ENCODE assay signal across 18 mouse cellular contexts in genomic region chr16:35004756-35005155, GRCm38 (mm10).
"Had no signal": no experiment of that assay in that cellular context is flagged by ENCODE, and none has a peak within 500 bp of the region (broad histone marks: within the 10 kb centered on the region; RNA-seq: fewer than 3 reads in every experiment).

No protein-coding gene starts in this region.

- H3K4me3 ChIP-seq: midbrain, embryonic 10.5 days; midbrain, embryonic 12.5 days; myocyte; neural tube, embryonic 13.5 days; neural tube, embryonic 15.5 days had no signal

- ATAC-seq: midbrain, embryonic 16.5 days had no signal

- H3K9ac ChIP-seq: lung, embryonic 14.5 days; midbrain, embryonic 12.5 days; neural tube, embryonic 13.5 days; neural tube, embryonic 15.5 days had no signal

- H3K9me3 ChIP-seq: midbrain, embryonic 10.5 days; midbrain, embryonic 12.5 days; neural tube, embryonic 13.5 days; neural tube, embryonic 15.5 days had no signal

- DNase-seq: lung, embryonic 14.5 days; lung, postnatal 10 days; lung, postnatal 4 days; midbrain, embryonic 14.5 days; retina, postnatal 1 day; right cerebral cortex, adult 18-20 months; right cerebral cortex, postnatal 25 days; right cerebral cortex, postnatal 4 days; spleen, adult 18-20 months; thymus, adult 18-20 months; thymus, postnatal 14 days; thymus, postnatal 36 days had no signal

- H3K27me3 ChIP-seq: neural tube, embryonic 15.5 days had no signal

- H3K36me3 ChIP-seq: midbrain, embryonic 10.5 days; midbrain, embryonic 12.5 days; neural tube, embryonic 13.5 days; neural tube, embryonic 15.5 days had no signal

- H3K27ac ChIP-seq: midbrain, embryonic 10.5 days; midbrain, embryonic 12.5 days; neural tube, embryonic 13.5 days; neural tube, embryonic 15.5 days had no signal

- H3K4me2 ChIP-seq: lung, embryonic 14.5 days; midbrain, embryonic 12.5 days; neural tube, embryonic 13.5 days; neural tube, embryonic 15.5 days had no signal
